Mouse (Mus musculus) lung, adult 18-20 months (tissue): ENCODE results near the gene Nbas.
A peak's percentile ranks its signal among the peaks of the same experiment; 100 is the strongest.

Experiments used
- DNase-seq, 2 experiments: peaks; one replicate each; pipeline ENCODE4 v3.0.0; 2022; ENCODE audit warnings: mixed read lengths in 2 of 2

Nbas gene

GRCm38 (mm10) chr12:13410191-13410590 lies 141.3 kb downstream of the Nbas start:
- peak in 1 of 2 experiments; percentile 7 for DNase-seq

- no peak for DNase-seq
Measured at GRCm38 (mm10) chr12:13418651-13419050, 149.7 kb downstream of the Nbas start.

- no peak for DNase-seq
Measured at GRCm38 (mm10) chr12:13430219-13430618, 161.3 kb downstream of the Nbas start.

- DNase-seq = no peak
Measured at GRCm38 (mm10) chr12:13444653-13445431, 175.9 kb downstream of the Nbas start.

GRCm38 (mm10) chr12:13445486-13446065 lies 176.6 kb downstream of the Nbas start:
- peak; percentile 6 to 21 for DNase-seq

GRCm38 (mm10) chr12:13448916-13449315 lies 180.0 kb downstream of the Nbas start:
- no peak for DNase-seq

- no peak for DNase-seq
Measured at GRCm38 (mm10) chr12:13452050-13452449, 183.1 kb downstream of the Nbas start.

GRCm38 (mm10) chr12:13460223-13460853 lies 191.4 kb downstream of the Nbas start:
- DNase-seq = no peak

GRCm38 (mm10) chr12:13461558-13462153 lies 192.7 kb downstream of the Nbas start:
- DNase-seq = no peak

- no peak for DNase-seq
Measured at GRCm38 (mm10) chr12:13462397-13462796, 193.5 kb downstream of the Nbas start.

GRCm38 (mm10) chr12:13465554-13465953 lies 196.6 kb downstream of the Nbas start:
- no peak for DNase-seq

- DNase-seq = no peak
Measured at GRCm38 (mm10) chr12:13474881-13475280, 205.9 kb downstream of the Nbas start.

GRCm38 (mm10) chr12:13479163-13479562 lies 210.2 kb downstream of the Nbas start:
- no peak for DNase-seq

- no peak for DNase-seq
Measured at GRCm38 (mm10) chr12:13486278-13486677, 217.3 kb downstream of the Nbas start.

- DNase-seq = no peak
Measured at GRCm38 (mm10) chr12:13497211-13497610, 228.3 kb downstream of the Nbas start.

- no peak for DNase-seq
Measured at GRCm38 (mm10) chr12:13499237-13499889, 230.4 kb downstream of the Nbas start.

- no peak for DNase-seq
Measured at GRCm38 (mm10) chr12:13500191-13500590, 231.3 kb downstream of the Nbas start.

GRCm38 (mm10) chr12:13504771-13505444 lies 236.0 kb downstream of the Nbas start:
- DNase-seq = no peak

- DNase-seq = no peak
Measured at GRCm38 (mm10) chr12:13518082-13518481, 249.1 kb downstream of the Nbas start.

GRCm38 (mm10) chr12:13519413-13519812 lies 250.5 kb downstream of the Nbas start:
- DNase-seq = no peak

- no peak for DNase-seq
Measured at GRCm38 (mm10) chr12:13532731-13533365, 263.9 kb downstream of the Nbas start.

- DNase-seq = no peak
Measured at GRCm38 (mm10) chr12:13539171-13539570, 270.2 kb downstream of the Nbas start.
